Mouse (Mus musculus): ENCODE results near the gene Dnmt3b. TPM values are rescaled to one million over a fixed set of nuclear protein-coding genes. Genes with fewer than 3 reads are reported as not detected.

Gene Dnmt3b
- 9.4 and 10.5 TPM in 2 replicates for polyA plus RNA-seq (2015; fragmentation: Nextera tagmentation; extraction: Ambion mirVana)

- no peaks in the 10 kb centered on the region for H3K9me3 ChIP-seq (replicated peaks; ENCODE audit: low read length)
- DNase-seq (ENCODE audit: low spot score) (peak; percentile 71), ATAC-seq (replicated peaks; ENCODE audit: low FRiP score, low read depth) (peak; percentile 80)
- H3K4me3 ChIP-seq (replicated peaks; ENCODE audit: low read depth, low read length), result peak within 1 kb of the TSS; percentile 81
- peaks cover 3% of the 10 kb centered on the region; the same call in 1 of the 2 replicates for H3K4me1 ChIP-seq (replicated peaks; ENCODE audit: insufficient read depth, low read length)
- WGBS, result under 1% methylated on average over 68 of the region's 93 CpGs
- peak; percentile 1; the same call in 1 of the 2 replicates for TF ChIP-seq CTCF (IDR thresholded peaks at IDR 0.05; ENCODE audit: low read depth)
- H3K27ac ChIP-seq, result peak within 1 kb of the TSS; percentile 42; the same call in 1 of the 2 replicates
- H3K36me3 ChIP-seq (ENCODE audit: insufficient read depth, low read length), result no peaks in the 10 kb centered on the region
- H3K27me3 ChIP-seq (ENCODE audit: insufficient read depth, low read length), result no peaks in the 10 kb centered on the region
- peak within 1 kb of the TSS; percentile 87 for H3K9ac ChIP-seq (ENCODE audit: low read depth, low read length)
- peak within 1 kb of the TSS; percentile 96 for H3K4me2 ChIP-seq (ENCODE audit: low read length)
Observed at GRCm38 (mm10) chr2:153649298-153650013, at the start of gene Dnmt3b. TSS of gene Dnmt3b (plus strand) at chr2:153649450.

GRCm38 (mm10) chr2:153600021-153600666, 49.1 kb upstream of the Dnmt3b start:
- 54% methylated on average over 6 of the region's 6 CpGs for WGBS

GRCm38 (mm10) chr2:153600667-153601648, 48.3 kb upstream of the Dnmt3b start:
- 69% methylated on average over 16 of the region's 16 CpGs for WGBS
- H3K4me3 ChIP-seq (replicated peaks; ENCODE audit: low read depth, low read length), result no peak overlapping the region
- H3K4me1 ChIP-seq (replicated peaks; ENCODE audit: insufficient read depth, low read length), result 0 out of 2 replicates have a peak, but pooled peaks cover 6% of the 10 kb centered on the region
- ATAC-seq (replicated peaks; ENCODE audit: low FRiP score, low read depth) (peak; percentile 60), DNase-seq (ENCODE audit: low spot score) (no peak)
- no peak overlapping the region for H3K9ac ChIP-seq (ENCODE audit: low read depth, low read length)
- no peaks in the 10 kb centered on the region for H3K27me3 ChIP-seq (ENCODE audit: insufficient read depth, low read length)
- no peak for TF ChIP-seq CTCF (IDR thresholded peaks at IDR 0.05; ENCODE audit: low read depth)
- H3K4me2 ChIP-seq (ENCODE audit: low read length), result no peak overlapping the region
- no peaks in the 10 kb centered on the region for H3K9me3 ChIP-seq (replicated peaks; ENCODE audit: low read length)
- H3K27ac ChIP-seq, result peak overlapping the region; percentile 77
- H3K36me3 ChIP-seq (ENCODE audit: insufficient read depth, low read length), result no peaks in the 10 kb centered on the region

More at GRCm38 (mm10) chr2:153600021-153600666, 49.1 kb upstream of the Dnmt3b start:
- DNase-seq (ENCODE audit: low spot score) (peak; percentile 79), ATAC-seq (replicated peaks; ENCODE audit: low FRiP score, low read depth) (peak; percentile 86)
- H3K4me3 ChIP-seq (replicated peaks; ENCODE audit: low read depth, low read length), result no peak overlapping the region
- no peaks in the 10 kb centered on the region for H3K36me3 ChIP-seq (ENCODE audit: insufficient read depth, low read length)
- no peaks in the 10 kb centered on the region for H3K27me3 ChIP-seq (ENCODE audit: insufficient read depth, low read length)
- H3K27ac ChIP-seq, result peak overlapping the region; percentile 77
- H3K9me3 ChIP-seq (replicated peaks; ENCODE audit: low read length), result no peaks in the 10 kb centered on the region
- no peak overlapping the region for H3K4me2 ChIP-seq (ENCODE audit: low read length)
- H3K4me1 ChIP-seq (replicated peaks; ENCODE audit: insufficient read depth, low read length), result 0 out of 2 replicates have a peak, but pooled peaks cover 6% of the 10 kb centered on the region
- H3K9ac ChIP-seq (ENCODE audit: low read depth, low read length), result no peak overlapping the region
- TF ChIP-seq CTCF (IDR thresholded peaks at IDR 0.05; ENCODE audit: low read depth), result peak; percentile 75

GRCm38 (mm10) chr2:153603724-153604123, 45.5 kb upstream of the Dnmt3b start:
- Histone ChIP-seq H3K9ac (ENCODE audit: low read depth, low read length) (no peak overlapping the region), H3K4me2 (ENCODE audit: low read length) (no peak overlapping the region), H3K4me1 (replicated peaks; ENCODE audit: insufficient read depth, low read length) (0 out of 2 replicates have a peak, but pooled peaks cover 6% of the 10 kb centered on the region), H3K27me3 (ENCODE audit: insufficient read depth, low read length) (no peaks in the 10 kb centered on the region), H3K4me3 (replicated peaks; ENCODE audit: low read depth, low read length) (no peak overlapping the region), H3K9me3 (replicated peaks; ENCODE audit: low read length) (no peaks in the 10 kb centered on the region), H3K36me3 (ENCODE audit: insufficient read depth, low read length) (no peaks in the 10 kb centered on the region), H3K27ac (no peak overlapping the region)
- WGBS, result 44% methylated on average over 4 of the region's 4 CpGs
- TF ChIP-seq CTCF (IDR thresholded peaks at IDR 0.05; ENCODE audit: low read depth), result peak; percentile 40; the same call in 1 of the 2 replicates
- DNase-seq (ENCODE audit: low spot score) (no peak), ATAC-seq (replicated peaks; ENCODE audit: low FRiP score, low read depth) (no peak)

- 82% methylated on average over 3 of the region's 3 CpGs for WGBS
- no peak overlapping the region for H3K4me2 ChIP-seq (ENCODE audit: low read length)
- H3K9me3 ChIP-seq (replicated peaks; ENCODE audit: low read length), result no peaks in the 10 kb centered on the region
- no peak; the same call in 1 of the 2 replicates for TF ChIP-seq CTCF (IDR thresholded peaks at IDR 0.05; ENCODE audit: low read depth)
- no peak for DNase-seq (ENCODE audit: low spot score)
- H3K27me3 ChIP-seq (ENCODE audit: insufficient read depth, low read length), result no peaks in the 10 kb centered on the region
- H3K9ac ChIP-seq (ENCODE audit: low read depth, low read length), result no peak overlapping the region
- H3K36me3 ChIP-seq (ENCODE audit: insufficient read depth, low read length), result no peaks in the 10 kb centered on the region
- H3K4me3 ChIP-seq (replicated peaks; ENCODE audit: low read depth, low read length), result no peak overlapping the region
- no peak for ATAC-seq (replicated peaks; ENCODE audit: low FRiP score, low read depth)
- no peaks in the 10 kb centered on the region for H3K4me1 ChIP-seq (replicated peaks; ENCODE audit: insufficient read depth, low read length)
- H3K27ac ChIP-seq, result no peak overlapping the region
Observed at GRCm38 (mm10) chr2:153606421-153606820, 42.8 kb upstream of the Dnmt3b start.
